Mouse (Mus musculus): ENCODE measurements at regions not wholly inside any gene's neighbourhood (a gene's known extent, or its start where the extent isn't known, plus 50 kb on each side); places are given as distances from the start of the nearest gene placed in this dataset.

DNA sequence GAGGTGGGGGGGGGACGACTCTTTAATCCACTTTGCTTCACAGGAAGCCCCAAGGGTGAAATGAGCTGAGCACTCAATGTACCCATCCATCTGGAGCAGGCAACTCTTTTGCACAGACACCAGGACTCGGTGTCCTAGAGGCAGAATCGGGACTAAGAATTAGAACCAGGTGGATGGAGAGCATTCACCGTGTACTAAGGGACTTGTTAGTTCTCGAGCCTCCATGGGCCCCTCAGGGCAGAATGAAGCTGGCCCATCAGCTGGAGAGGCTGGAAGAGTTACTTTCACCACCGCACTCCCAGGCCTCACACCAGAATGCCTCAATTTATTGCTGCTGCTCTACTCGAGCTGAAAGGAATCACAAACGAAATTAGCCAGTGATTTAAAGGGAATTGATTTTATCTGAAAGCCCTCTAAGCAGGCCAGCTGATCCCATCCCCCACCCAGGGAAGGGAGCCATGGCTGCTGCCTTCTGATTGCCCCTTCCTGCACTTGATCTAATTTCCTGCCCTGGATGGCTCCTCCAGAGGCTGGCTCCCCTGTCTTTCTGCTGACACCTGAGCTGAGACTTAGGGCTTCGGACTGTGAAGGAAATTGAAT is 66.2 kb upstream of the Otos start:
- no peak for TF ChIP-seq GATA1 (IDR thresholded peaks at IDR 0.05; ENCODE audit: low read length)
- no peak for TF ChIP-seq TAL1 (IDR thresholded peaks at IDR 0.05; ENCODE audit: low read length)
